Mouse (Mus musculus) intestine, embryonic 15.5 days (tissue): ENCODE data around the gene Fuom. TPM values are rescaled to one million over a fixed set of nuclear protein-coding genes. Genes with fewer than 3 reads are reported as not detected.

Experiments used
- ATAC-seq: fragments of 200-750 bp; cut with Nextera tagmentation; 2 replicates; pipeline ENCODE4 v1.8.0; 2017; ENCODE audit warnings: moderate TSS enrichment, moderate library complexity
- H3K27ac ChIP-seq: fragments of 300-500 bp; sonication (generic); 2 replicates; pipeline ENCODE4 v1.5.1; 2015; ENCODE audit warnings: mild to moderate bottlenecking, inconsistent platforms
- H3K27me3 ChIP-seq: fragments of 300-500 bp; sonication (generic); replicated peaks from 2 replicates; pipeline ENCODE4 v1.6.1; 2015; ENCODE audit warnings: inconsistent platforms
- H3K36me3 ChIP-seq: fragments of 300-500 bp; sonication (generic); 2 replicates; pipeline ENCODE4 v1.6.1; 2015; ENCODE audit warnings: inconsistent platforms
- H3K4me1 ChIP-seq: fragments of 300-500 bp; sonication (generic); replicated peaks from 2 replicates; pipeline ENCODE4 v1.6.1; 2015; ENCODE audit warnings: inconsistent platforms
- H3K4me2 ChIP-seq: fragments of 300-500 bp; sonication (generic); replicated peaks from 2 replicates; pipeline ENCODE4 v1.6.1; 2015; ENCODE audit warnings: mild to moderate bottlenecking, inconsistent platforms
- H3K4me3 ChIP-seq: fragments of 300-500 bp; sonication (generic); replicated peaks from 2 replicates; pipeline ENCODE4 v1.5.1; 2015; ENCODE audit warnings: inconsistent platforms
- H3K9ac ChIP-seq: fragments of 300-500 bp; sonication (generic); 2 replicates; pipeline ENCODE4 v1.6.1; 2015; ENCODE audit warnings: inconsistent platforms
- H3K9me3 ChIP-seq: fragments of 300-500 bp; sonication (generic); 2 replicates; pipeline ENCODE4 v1.6.1; 2016; ENCODE audit warnings: inconsistent platforms
- whole genome bisulfite sequencing: fragments of 180-500 bp; shearing (Covaris S2); methylation state at CpG from one replicate; pipeline ENCODE4 v1.1.7; 2015; 5-methylcytosine and 5-hydroxymethylcytosine counted together
- polyA plus RNA-seq: library from polyadenylated mRNA; unstranded; fragments of >200 nt; fragmentation: Nextera tagmentation; extraction: Ambion mirVana; gene quantifications from 2 replicates; pipeline ENCODE4 v1.2.1, GENCODE M21; 2015

The Fuom gene
- polyA plus RNA-seq, 1 experiment from 2014 or later = 53.5 TPM

DNA sequence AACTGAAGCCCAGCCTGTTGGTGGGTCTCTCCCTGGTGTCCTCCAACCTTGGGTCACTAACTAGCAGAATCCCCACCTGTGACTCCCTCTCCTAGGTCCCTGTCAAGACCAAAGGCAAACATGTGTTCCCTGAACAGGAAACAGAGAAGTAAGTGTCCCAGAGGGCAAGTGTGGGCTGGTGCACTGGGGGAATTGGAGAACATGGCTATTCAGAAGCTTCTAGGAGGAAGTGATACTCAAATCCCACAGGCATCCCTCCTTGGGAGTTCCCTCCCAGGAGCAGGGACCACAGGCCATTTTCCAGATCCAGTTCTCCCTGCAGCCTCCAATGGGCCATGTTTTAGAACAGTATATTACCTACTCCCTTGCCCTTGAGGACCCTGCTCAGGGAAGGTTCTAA is 6.2 kb downstream of the Fuom start:
- Histone ChIP-seq H3K9ac (no peak overlapping the region), H3K4me1 (0 out of 2 replicates have a peak, but pooled peaks cover 13% of the 10 kb centered on the region), H3K36me3 (no peaks in the 10 kb centered on the region), H3K9me3 (no peaks in the 10 kb centered on the region), H3K4me3 (no peak overlapping the region), H3K27ac (no peak overlapping the region), H3K4me2 (0 out of 2 replicates have a peak overlapping the region, but pooled peaks have one; percentile 47), H3K27me3 (no peaks in the 10 kb centered on the region)
- ATAC-seq = no peak

DNA sequence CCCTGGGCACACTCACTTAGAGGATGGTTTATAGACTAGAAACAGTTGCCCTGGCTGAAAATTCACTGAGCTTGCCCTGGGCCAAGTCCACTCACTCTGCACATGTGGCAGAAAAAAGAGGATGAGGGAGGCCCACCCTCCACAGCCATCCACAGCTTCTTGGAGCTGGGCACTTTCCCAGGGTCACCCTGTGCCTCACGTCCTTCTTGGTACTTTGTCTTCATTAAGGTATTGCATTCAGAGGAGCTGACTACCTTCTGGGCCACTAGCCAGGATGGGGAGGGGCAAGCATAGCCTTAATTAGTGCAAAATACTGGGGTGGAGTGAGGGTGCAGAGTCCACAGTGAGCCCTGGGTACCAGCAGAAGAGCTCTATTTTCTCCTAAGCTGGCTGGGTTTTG is 6.7 kb downstream of the Fuom start:
- no peaks in the 10 kb centered on the region for H3K27me3 ChIP-seq
- H3K9ac ChIP-seq = no peak overlapping the region
- H3K9me3 ChIP-seq = no peaks in the 10 kb centered on the region
- H3K4me1 ChIP-seq = 0 out of 2 replicates have a peak, but pooled peaks cover 13% of the 10 kb centered on the region
- H3K36me3 ChIP-seq = no peaks in the 10 kb centered on the region
- H3K4me3 ChIP-seq = 0 out of 2 replicates have a peak overlapping the region, but pooled peaks have one; percentile 2
- peak overlapping the region; percentile 47; the same call in 1 of the 2 replicates for H3K4me2 ChIP-seq
- H3K27ac ChIP-seq = no peak overlapping the region
- 38% methylated on average over 1 of the region's 1 CpGs for WGBS
- peak; percentile 31; the same call in 1 of the 2 replicates for ATAC-seq

DNA sequence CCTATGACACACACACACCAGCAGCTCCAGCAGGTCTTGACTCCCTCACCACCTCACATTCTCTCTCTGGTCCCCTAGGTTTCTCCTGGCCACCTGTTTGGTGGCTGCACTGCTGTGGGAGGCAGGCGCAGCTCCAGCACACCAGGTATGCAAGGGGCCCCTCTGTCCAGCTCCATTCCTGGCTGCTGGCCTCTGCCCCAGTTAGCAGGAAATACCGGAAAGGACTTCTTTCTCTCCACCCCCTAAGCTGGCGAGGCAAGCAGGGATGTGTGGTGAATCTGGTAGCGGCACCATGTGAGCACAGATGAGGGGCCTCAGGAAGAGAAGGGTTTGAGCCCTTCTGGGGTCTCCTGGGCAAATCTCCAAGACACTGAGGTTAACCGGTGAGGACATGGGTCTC is 7.3 kb downstream of the Fuom start:
- H3K27me3 ChIP-seq = no peaks in the 10 kb centered on the region
- H3K4me1 ChIP-seq = 0 out of 2 replicates have a peak, but pooled peaks cover 13% of the 10 kb centered on the region
- H3K4me2 ChIP-seq = peak overlapping the region; percentile 47
- H3K9ac ChIP-seq = no peak overlapping the region
- WGBS = 39% methylated on average over 5 of the region's 5 CpGs
- peak overlapping the region; percentile 37; the same call in 1 of the 2 replicates for H3K27ac ChIP-seq
- H3K36me3 ChIP-seq = no peaks in the 10 kb centered on the region
- H3K4me3 ChIP-seq = 0 out of 2 replicates have a peak overlapping the region, but pooled peaks have one; percentile 2
- no peaks in the 10 kb centered on the region for H3K9me3 ChIP-seq
- ATAC-seq = peak; percentile 55

DNA sequence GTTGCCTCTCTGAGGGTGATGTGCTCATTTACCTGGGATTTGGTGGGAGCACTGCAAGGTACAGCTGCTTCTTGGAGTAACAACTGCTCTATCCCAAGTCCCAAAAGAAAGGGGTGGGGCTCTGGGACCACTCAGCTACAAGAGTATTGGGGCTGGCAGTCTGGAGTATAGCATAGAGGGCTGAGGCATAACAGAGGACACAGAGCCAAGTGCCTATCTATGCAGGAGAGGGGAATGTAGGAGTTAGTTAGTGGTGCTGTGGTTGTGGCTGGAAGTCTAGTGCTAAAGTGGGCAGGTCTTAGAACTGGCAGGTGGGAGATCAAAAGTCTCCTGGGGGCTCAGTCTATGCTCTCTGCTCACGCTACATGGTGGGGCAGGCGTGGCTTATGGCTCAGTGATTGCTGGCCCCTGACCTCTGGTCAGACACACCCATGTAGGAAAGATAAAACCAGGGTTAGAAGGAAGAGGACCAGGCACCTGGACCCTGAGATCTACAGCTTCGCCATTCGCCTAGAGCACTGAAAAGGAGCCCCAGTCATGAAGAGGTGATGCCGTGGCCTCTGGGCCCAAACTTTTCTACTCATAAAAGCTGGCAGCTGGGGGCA is 9.2 kb downstream of the Fuom start, which contains the start of gene Prap1:
Gene Prap1, plus strand, starts transcription at position 472 of the 605 bp plus-strand sequence.
- Histone ChIP-seq H3K4me1 (0 out of 2 replicates have a peak, but pooled peaks cover 13% of the 10 kb centered on the region), H3K27ac (peak within 1 kb of the TSS; percentile 62; the same call in 1 of the 2 replicates), H3K4me3 (peak within 1 kb of the TSS; percentile 30), H3K9me3 (no peaks in the 10 kb centered on the region), H3K4me2 (peak within 1 kb of the TSS; percentile 47), H3K36me3 (no peaks in the 10 kb centered on the region), H3K9ac (no peak within 1 kb of the TSS), H3K27me3 (no peaks in the 10 kb centered on the region)
- 53% methylated on average over 5 of the region's 5 CpGs for WGBS
- peak; percentile 82 for ATAC-seq

DNA sequence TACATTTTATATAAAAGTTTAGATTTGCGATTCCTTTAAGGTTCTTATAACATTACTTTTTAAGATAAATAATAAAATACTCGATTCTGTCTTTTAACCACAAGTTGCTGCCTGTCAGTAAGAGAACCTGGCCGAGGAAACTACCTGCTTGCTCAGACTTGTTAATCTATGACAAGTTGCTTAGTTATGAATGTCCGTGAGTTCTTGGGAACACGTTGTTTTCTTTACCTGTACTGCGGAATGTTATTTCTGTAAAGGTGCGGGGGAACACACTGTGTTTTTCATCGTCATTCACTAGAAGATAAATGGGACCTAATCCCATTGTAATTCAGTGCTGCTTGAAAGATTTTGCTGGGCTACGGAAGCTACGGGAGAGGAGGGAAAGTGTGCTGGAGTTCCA is 11.6 kb downstream of the Fuom start:
- Histone ChIP-seq H3K4me1 (0 out of 2 replicates have a peak, but pooled peaks cover 9% of the 10 kb centered on the region), H3K27me3 (no peaks in the 10 kb centered on the region), H3K27ac (no peak overlapping the region), H3K4me2 (no peak overlapping the region), H3K9me3 (no peaks in the 10 kb centered on the region), H3K9ac (no peak overlapping the region), H3K36me3 (no peaks in the 10 kb centered on the region), H3K4me3 (no peak overlapping the region)
- no peak for ATAC-seq
- WGBS = 79% methylated on average over 10 of the region's 10 CpGs

DNA sequence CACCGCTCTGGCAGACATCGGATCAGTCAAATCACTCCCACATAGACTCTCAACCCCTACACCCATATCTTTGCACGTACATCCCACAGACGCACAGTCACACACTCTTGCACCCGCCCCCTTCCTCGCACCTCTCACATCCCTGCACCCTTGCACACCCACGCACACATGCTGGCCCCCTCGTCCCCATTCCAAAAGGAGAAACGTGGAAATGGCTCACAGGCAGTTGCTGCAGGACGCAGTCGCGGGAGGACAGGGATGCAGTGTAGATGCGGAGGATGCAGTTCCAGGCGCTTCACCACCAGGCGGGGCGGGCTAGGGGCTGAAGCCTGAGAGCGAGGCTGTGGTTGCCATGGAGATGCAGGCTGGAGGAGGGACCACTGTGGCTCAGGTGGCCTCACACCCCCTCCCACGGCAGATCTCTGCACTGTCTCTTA is 20.0 kb downstream of the Fuom start, which contains the start of gene Caly:
Gene Caly, minus strand, starts transcription at position 307 of the 437 bp plus-strand sequence.
- Histone ChIP-seq H3K36me3 (no peaks in the 10 kb centered on the region), H3K4me3 (no peak within 1 kb of the TSS), H3K9ac (no peak within 1 kb of the TSS), H3K27me3 (peaks cover 38% of the 10 kb centered on the region), H3K27ac (no peak within 1 kb of the TSS), H3K4me2 (peak within 1 kb of the TSS; percentile 6; the same call in 1 of the 2 replicates), H3K9me3 (no peaks in the 10 kb centered on the region), H3K4me1 (0 out of 2 replicates have a peak, but pooled peaks cover 5% of the 10 kb centered on the region)
- WGBS = 10% methylated on average over 18 of the region's 18 CpGs
- peak; percentile 41; the same call in 1 of the 2 replicates for ATAC-seq

DNA sequence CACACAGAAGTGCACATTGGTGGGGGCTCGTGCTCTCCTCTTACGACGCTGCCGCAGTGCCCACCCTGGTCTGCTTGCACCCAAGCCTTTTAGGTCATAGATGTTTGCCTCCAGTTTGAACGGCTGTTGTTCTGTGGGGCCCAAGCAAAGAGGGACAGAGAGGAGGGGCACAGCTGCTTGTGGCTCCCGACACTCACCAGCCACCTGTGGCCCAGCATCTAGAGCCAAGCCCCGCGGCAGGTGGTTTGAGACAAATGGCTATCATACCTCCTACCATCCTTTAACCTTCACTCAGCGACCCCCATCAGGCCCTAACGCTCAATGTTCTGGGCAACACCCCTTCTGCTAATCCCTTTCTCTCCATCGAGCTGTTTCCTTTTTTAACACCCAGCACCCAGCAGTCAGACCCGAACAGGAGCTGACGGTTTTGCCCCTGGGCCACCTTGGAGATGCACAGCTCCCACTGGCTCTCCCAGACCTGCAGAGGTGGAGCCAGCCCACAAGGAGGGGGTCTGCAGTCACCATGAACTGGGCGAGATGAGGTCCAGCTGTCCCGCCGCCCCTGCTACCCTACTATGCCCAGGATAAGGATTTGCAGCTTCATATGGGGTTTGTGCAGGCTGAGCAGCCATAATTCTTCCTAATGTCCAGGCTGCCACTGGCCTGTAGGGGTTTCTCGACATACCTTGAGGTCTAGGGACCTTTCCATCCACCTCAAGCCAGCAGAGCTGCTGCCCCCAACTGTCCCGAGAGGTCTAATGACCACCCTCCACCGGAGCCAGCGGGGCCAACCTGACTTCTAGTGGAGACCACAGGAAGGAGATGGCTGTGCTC is 20.6 kb downstream of the Fuom start:
- Histone ChIP-seq H3K36me3 (no peaks in the 10 kb centered on the region), H3K4me2 (no peak overlapping the region; the same call in 1 of the 2 replicates), H3K9ac (no peak overlapping the region), H3K4me3 (no peak overlapping the region), H3K9me3 (no peaks in the 10 kb centered on the region), H3K27ac (no peak overlapping the region), H3K27me3 (peaks cover 38% of the 10 kb centered on the region), H3K4me1 (0 out of 2 replicates have a peak, but pooled peaks cover 5% of the 10 kb centered on the region)
- WGBS = 28% methylated on average over 20 of the region's 20 CpGs
- ATAC-seq = no peak

DNA sequence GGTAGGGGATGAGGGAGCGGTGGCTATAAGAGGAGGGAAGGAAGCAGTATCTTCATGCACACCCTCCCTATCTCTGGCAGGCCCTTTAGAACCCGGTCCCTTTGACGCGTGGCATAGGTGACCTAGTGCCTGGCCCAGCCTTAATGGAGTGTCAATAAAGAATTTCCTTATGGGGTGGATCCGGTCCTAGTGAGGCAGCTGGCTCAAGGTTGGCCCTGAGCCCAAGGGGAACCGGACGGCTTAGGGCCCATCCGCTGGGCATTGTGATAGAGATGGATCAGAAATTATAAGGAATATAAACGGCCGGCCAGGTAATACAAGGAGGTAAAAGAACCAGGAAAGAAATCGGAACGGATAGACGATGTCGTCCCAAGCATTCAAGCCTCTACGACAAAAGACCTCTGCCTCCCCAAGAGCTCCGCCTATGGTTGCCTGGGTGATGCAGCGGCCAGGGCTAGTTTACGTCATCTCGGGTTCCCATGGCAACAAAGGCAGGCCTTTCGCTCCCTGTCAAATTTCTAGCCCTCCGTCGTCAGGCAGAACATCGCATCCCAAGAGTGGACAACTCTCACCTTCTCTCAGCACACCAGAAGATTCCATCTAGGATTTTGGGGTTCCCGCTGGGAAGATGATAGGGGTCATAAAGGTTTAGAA is 21.6 kb downstream of the Fuom start:
- Histone ChIP-seq H3K4me1 (0 out of 2 replicates have a peak, but pooled peaks cover 5% of the 10 kb centered on the region), H3K27ac (no peak overlapping the region), H3K9me3 (no peaks in the 10 kb centered on the region), H3K4me3 (peak overlapping the region; percentile 20), H3K9ac (no peak overlapping the region), H3K36me3 (no peaks in the 10 kb centered on the region), H3K27me3 (peaks cover 38% of the 10 kb centered on the region), H3K4me2 (peak overlapping the region; percentile 55)
- ATAC-seq = peak; percentile 75
- WGBS = 4% methylated on average over 24 of the region's 24 CpGs

DNA sequence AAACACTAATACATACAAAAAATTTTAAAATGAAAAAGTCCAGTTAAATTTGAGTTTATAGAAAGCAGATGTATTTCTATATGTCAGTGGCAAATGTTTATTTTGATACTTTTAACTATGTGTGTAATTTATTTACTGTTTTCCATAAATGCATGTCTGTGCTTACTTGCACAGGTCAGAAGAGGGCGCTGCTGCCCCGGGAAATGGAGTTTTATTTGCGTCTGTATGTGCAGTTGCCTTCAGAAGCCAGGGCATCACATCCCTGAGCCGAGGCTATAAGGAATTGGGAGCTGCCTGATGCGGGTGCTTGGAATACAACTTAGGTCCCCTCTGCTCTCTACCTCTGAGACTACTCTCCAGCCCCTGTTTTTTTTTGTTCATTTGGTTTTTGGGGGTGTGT is 23.5 kb downstream of the Fuom start:
- WGBS = 8% methylated on average over 5 of the region's 5 CpGs
- H3K4me2 ChIP-seq = no peak overlapping the region
- no peak for ATAC-seq

DNA sequence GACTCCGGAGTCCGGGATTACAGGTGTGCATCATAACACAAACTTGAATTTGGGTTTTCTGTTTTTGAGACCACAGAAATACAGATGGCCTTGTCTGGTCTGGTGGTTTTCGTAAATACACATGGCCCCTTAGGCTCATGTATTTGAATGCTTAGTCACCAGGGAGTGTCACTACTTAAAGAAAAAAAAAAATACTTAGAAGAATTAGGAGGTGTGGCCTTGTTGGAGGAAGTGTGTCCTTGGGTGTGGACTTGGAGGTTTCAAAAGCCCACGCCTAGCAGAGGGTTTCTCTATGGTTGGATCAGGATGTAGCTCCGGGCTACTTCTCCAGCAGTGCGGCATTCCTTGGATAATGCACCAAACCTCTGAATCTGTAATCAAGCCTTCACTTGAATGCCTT is 24.5 kb downstream of the Fuom start:
- Histone ChIP-seq H3K4me3 (no peak overlapping the region), H3K27me3 (peaks cover 38% of the 10 kb centered on the region), H3K36me3 (no peaks in the 10 kb centered on the region), H3K9me3 (no peaks in the 10 kb centered on the region), H3K27ac (no peak overlapping the region), H3K4me1 (0 out of 2 replicates have a peak, but pooled peaks cover 5% of the 10 kb centered on the region), H3K4me2 (no peak overlapping the region), H3K9ac (no peak overlapping the region)
- no peak for ATAC-seq
- WGBS = 71% methylated on average over 6 of the region's 6 CpGs

More for the DNA sequence above, 23.5 kb downstream of the Fuom start:
- Histone ChIP-seq H3K27ac (no peak overlapping the region), H3K27me3 (peaks cover 38% of the 10 kb centered on the region), H3K4me3 (no peak overlapping the region), H3K9me3 (no peaks in the 10 kb centered on the region), H3K9ac (no peak overlapping the region), H3K36me3 (no peaks in the 10 kb centered on the region), H3K4me1 (0 out of 2 replicates have a peak, but pooled peaks cover 5% of the 10 kb centered on the region)

DNA sequence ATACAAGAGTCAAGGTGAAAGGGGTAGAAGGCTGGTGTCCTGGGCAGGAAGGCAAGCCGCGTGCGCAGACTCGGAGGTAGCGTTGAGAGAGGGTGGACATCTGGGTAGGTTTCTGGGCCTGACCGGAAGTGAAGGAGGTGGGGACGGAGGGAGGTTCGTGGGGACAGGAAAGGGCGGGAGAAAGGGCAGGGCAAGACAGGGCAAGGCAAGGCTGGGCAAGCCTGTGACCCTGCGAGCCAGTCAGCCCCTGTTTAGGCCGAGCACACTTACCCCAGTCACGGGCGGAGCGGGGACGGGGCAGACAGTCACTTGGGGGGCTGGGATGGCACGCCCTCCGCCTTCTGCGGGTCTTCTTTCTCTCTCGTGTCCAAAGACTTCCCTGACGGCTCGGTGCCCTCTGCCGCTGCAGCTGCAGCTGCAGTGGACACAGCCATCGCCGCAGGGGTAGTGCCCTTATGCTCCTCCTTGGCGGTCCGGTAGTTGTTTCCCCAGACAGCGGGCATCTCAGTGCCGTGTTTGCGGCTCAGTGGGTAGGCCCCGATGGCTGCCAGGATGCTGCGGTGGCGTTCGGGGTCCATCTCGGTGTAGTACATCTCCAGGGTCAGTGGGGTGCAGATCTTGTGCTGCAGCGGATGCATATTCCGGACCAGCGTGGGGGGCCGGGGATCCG is 32.1 kb downstream of the Fuom start:
- WGBS = 36% methylated on average over 39 of the region's 39 CpGs
- 0 out of 2 replicates have a peak, but pooled peaks have one; percentile 12 for ATAC-seq

More for the DNA sequence above, 32.1 kb downstream of the Fuom start:
- peak overlapping the region; percentile 22 for H3K4me3 ChIP-seq
- peak overlapping the region; percentile 3; the same call in 1 of the 2 replicates for H3K9ac ChIP-seq
- H3K27me3 ChIP-seq = peaks cover 4% of the 10 kb centered on the region
- H3K4me1 ChIP-seq = peaks cover 6% of the 10 kb centered on the region; the same call in 1 of the 2 replicates
- H3K9me3 ChIP-seq = no peaks in the 10 kb centered on the region
- no peaks in the 10 kb centered on the region for H3K36me3 ChIP-seq
- H3K27ac ChIP-seq = no peak overlapping the region
- peak overlapping the region; percentile 62 for H3K4me2 ChIP-seq
